Mouse (Mus musculus) ovary, postnatal 10 days (tissue): ENCODE results near the gene Sqstm1.

Experiments
- DNase-seq: peaks from one replicate; pipeline ENCODE4 v3.0.0; 2022; ENCODE audit warnings: low spot score

Gene Sqstm1

GRCm38 (mm10) chr11:50210505-50211151 lies at the start of gene Sqstm1, which contains the start of gene Mgat4b:
TSS of gene Sqstm1 (minus strand) at chr11:50210827.
TSS of gene Mgat4b (plus strand) at chr11:50210890.
- peak; percentile 91 for DNase-seq

- no peak for DNase-seq
These were observed 47.7 kb upstream of the Sqstm1 start for GRCm38 (mm10) chr11:50258310-50258709.

- DNase-seq: no peak
These were observed 46.0 kb upstream of the Sqstm1 start for GRCm38 (mm10) chr11:50256615-50257014.

- no peak for DNase-seq
These were observed 43.5 kb upstream of the Sqstm1 start for GRCm38 (mm10) chr11:50254010-50254580.

GRCm38 (mm10) chr11:50253393-50253792 lies 42.8 kb upstream of the Sqstm1 start:
- DNase-seq: no peak

- DNase-seq: no peak
These were observed 42.1 kb upstream of the Sqstm1 start for GRCm38 (mm10) chr11:50252684-50253265.

GRCm38 (mm10) chr11:50252166-50252565 lies 41.5 kb upstream of the Sqstm1 start:
- DNase-seq: no peak

- DNase-seq: no peak
These were observed 38.0 kb upstream of the Sqstm1 start for GRCm38 (mm10) chr11:50248473-50249171.

- no peak for DNase-seq
These were observed 34.6 kb upstream of the Sqstm1 start for GRCm38 (mm10) chr11:50245269-50245668.

- DNase-seq: no peak
These were observed 33.3 kb upstream of the Sqstm1 start for GRCm38 (mm10) chr11:50243926-50244325.

GRCm38 (mm10) chr11:50240235-50240911 lies 29.7 kb upstream of the Sqstm1 start:
- no peak for DNase-seq

GRCm38 (mm10) chr11:50238821-50239791 lies 28.5 kb upstream of the Sqstm1 start:
- no peak for DNase-seq

- no peak for DNase-seq
These were observed 27.7 kb upstream of the Sqstm1 start, which contains the start of gene Ltc4s for GRCm38 (mm10) chr11:50238324-50238723. TSS of gene Ltc4s (minus strand) at chr11:50238616.

- no peak for DNase-seq
These were observed 26.6 kb upstream of the Sqstm1 start for GRCm38 (mm10) chr11:50236937-50237835.

GRCm38 (mm10) chr11:50236540-50236936 lies 25.9 kb upstream of the Sqstm1 start:
- peak; percentile 64 for DNase-seq

- DNase-seq: no peak
These were observed 24.0 kb upstream of the Sqstm1 start for GRCm38 (mm10) chr11:50234606-50235005.

- no peak for DNase-seq
These were observed 23.4 kb upstream of the Sqstm1 start for GRCm38 (mm10) chr11:50233993-50234392.

- DNase-seq: no peak
These were observed 22.4 kb upstream of the Sqstm1 start for GRCm38 (mm10) chr11:50233022-50233421.

- DNase-seq: no peak
These were observed 20.8 kb upstream of the Sqstm1 start for GRCm38 (mm10) chr11:50231411-50231810.
